Mouse (Mus musculus): ENCODE data around the gene Ceacam9. TPM values are rescaled to one million over a fixed set of nuclear protein-coding genes. Genes with fewer than 3 reads are reported as not detected.
"Not testable (repeated sequence)": the region's sequence is repeated elsewhere in the genome, so short reads cannot be mapped to it uniquely, and the experiment has no call there.

The Ceacam9 gene
- polyA plus RNA-seq, 1 experiment from 2014 or later = not detected

- H3K4me3 ChIP-seq (ENCODE audit: low read depth, low read length) = no peak overlapping the region
- no peaks in the 10 kb centered on the region for H3K27me3 ChIP-seq (replicated peaks; ENCODE audit: insufficient read depth, low read length)
- TF ChIP-seq CTCF (IDR thresholded peaks at IDR 0.05) (peak; percentile 85), EP300 (IDR thresholded peaks at IDR 0.05) (no peak)
- WGBS = 22% methylated on average over 14 of the region's 14 CpGs
- no peaks in the 10 kb centered on the region for H3K4me1 ChIP-seq (ENCODE audit: insufficient read depth, low read depth, low read length)
- no peak overlapping the region for H3K4me2 ChIP-seq (replicated peaks; ENCODE audit: low read depth, low read length)
- DNase-seq (ENCODE audit: low spot score) = peak; percentile 89
- peak; percentile 57 for ATAC-seq
- no peaks in the 10 kb centered on the region for H3K9me3 ChIP-seq (ENCODE audit: low read length)
- H3K36me3 ChIP-seq (ENCODE audit: insufficient read depth, low read length) = no peaks in the 10 kb centered on the region
- no peak overlapping the region for H3K9ac ChIP-seq (replicated peaks; ENCODE audit: low read depth)
- no peak overlapping the region for H3K27ac ChIP-seq (ENCODE audit: low read length)
These were observed 7.0 kb downstream of the Ceacam9 start for GRCm38 (mm10) chr7:16728596-16729348.

- not testable (repeated sequence) for H3K4me3 ChIP-seq (ENCODE audit: low read depth, low read length); H3K27me3 ChIP-seq (replicated peaks; ENCODE audit: insufficient read depth, low read length); H3K9me3 ChIP-seq (ENCODE audit: low read length); H3K9ac ChIP-seq (replicated peaks; ENCODE audit: low read depth); H3K4me1 ChIP-seq (ENCODE audit: insufficient read depth, low read depth, low read length); H3K27ac ChIP-seq (ENCODE audit: low read length); DNase-seq (ENCODE audit: low spot score); H3K36me3 ChIP-seq (ENCODE audit: insufficient read depth, low read length); H3K4me2 ChIP-seq (replicated peaks; ENCODE audit: low read depth, low read length); ATAC-seq
- WGBS = 1% methylated on average over 7 of the region's 7 CpGs
These were observed 7.8 kb downstream of the Ceacam9 start for GRCm38 (mm10) chr7:16729563-16729962.

- Histone ChIP-seq H3K36me3 (ENCODE audit: insufficient read depth, low read length) (no peaks in the 10 kb centered on the region), H3K4me2 (replicated peaks; ENCODE audit: low read depth, low read length) (no peak overlapping the region), H3K27ac (ENCODE audit: low read length) (no peak overlapping the region), H3K9ac (replicated peaks; ENCODE audit: low read depth) (no peak overlapping the region), H3K27me3 (replicated peaks; ENCODE audit: insufficient read depth, low read length) (no peaks in the 10 kb centered on the region), H3K9me3 (ENCODE audit: low read length) (no peaks in the 10 kb centered on the region), H3K4me3 (ENCODE audit: low read depth, low read length) (no peak overlapping the region), H3K4me1 (ENCODE audit: insufficient read depth, low read depth, low read length) (no peaks in the 10 kb centered on the region)
- TF ChIP-seq EP300 (IDR thresholded peaks at IDR 0.05) (no peak), CTCF (IDR thresholded peaks at IDR 0.05) (no peak)
- DNase-seq (ENCODE audit: low spot score) (no peak), ATAC-seq (no peak)
- WGBS = 93% methylated on average over 5 of the region's 6 CpGs
These were observed 9.1 kb downstream of the Ceacam9 start for GRCm38 (mm10) chr7:16730791-16731190.

- Histone ChIP-seq H3K36me3 (ENCODE audit: insufficient read depth, low read length) (no peaks in the 10 kb centered on the region), H3K4me3 (ENCODE audit: low read depth, low read length) (no peak overlapping the region), H3K27me3 (replicated peaks; ENCODE audit: insufficient read depth, low read length) (no peaks in the 10 kb centered on the region), H3K9ac (replicated peaks; ENCODE audit: low read depth) (no peak overlapping the region), H3K4me2 (replicated peaks; ENCODE audit: low read depth, low read length) (no peak overlapping the region), H3K9me3 (ENCODE audit: low read length) (no peaks in the 10 kb centered on the region), H3K4me1 (ENCODE audit: insufficient read depth, low read depth, low read length) (no peaks in the 10 kb centered on the region), H3K27ac (ENCODE audit: low read length) (no peak overlapping the region)
- no peak for DNase-seq (ENCODE audit: low spot score)
- no peak for ATAC-seq
- WGBS = 40% methylated on average over 7 of the region's 7 CpGs
- TF ChIP-seq CTCF (IDR thresholded peaks at IDR 0.05) = no peak
These were observed 10.2 kb downstream of the Ceacam9 start for GRCm38 (mm10) chr7:16731893-16732422.

- H3K4me2 ChIP-seq (replicated peaks; ENCODE audit: low read depth, low read length) = peak overlapping the region; percentile 62; the same call in 1 of the 2 replicates
- H3K36me3 ChIP-seq (ENCODE audit: insufficient read depth, low read length) = no peaks in the 10 kb centered on the region
- H3K4me1 ChIP-seq (ENCODE audit: insufficient read depth, low read depth, low read length) = peaks cover 12% of the 10 kb centered on the region; the same call in 1 of the 2 replicates
- ATAC-seq (no peak), DNase-seq (ENCODE audit: low spot score) (no peak)
- no peak overlapping the region for H3K4me3 ChIP-seq (ENCODE audit: low read depth, low read length)
- H3K9ac ChIP-seq (replicated peaks; ENCODE audit: low read depth) = no peak overlapping the region
- H3K27me3 ChIP-seq (replicated peaks; ENCODE audit: insufficient read depth, low read length) = no peaks in the 10 kb centered on the region
- no peaks in the 10 kb centered on the region for H3K9me3 ChIP-seq (ENCODE audit: low read length)
- H3K27ac ChIP-seq (ENCODE audit: low read length) = no peak overlapping the region
- TF ChIP-seq CTCF (IDR thresholded peaks at IDR 0.05) (no peak), EP300 (IDR thresholded peaks at IDR 0.05) (no peak)
- 35% methylated on average over 10 of the region's 10 CpGs for WGBS
These were observed 15.9 kb downstream of the Ceacam9 start for GRCm38 (mm10) chr7:16737606-16738072.

- H3K27me3 ChIP-seq (replicated peaks; ENCODE audit: insufficient read depth, low read length) = no peaks in the 10 kb centered on the region
- TF ChIP-seq EP300 (IDR thresholded peaks at IDR 0.05) = no peak
- no peak for TF ChIP-seq CTCF (IDR thresholded peaks at IDR 0.05)
- under 1% methylated on average over 33 of the region's 34 CpGs for WGBS
- H3K27ac ChIP-seq (ENCODE audit: low read length) = peak within 1 kb of the TSS; percentile 51; the same call in 1 of the 2 replicates
- no peaks in the 10 kb centered on the region for H3K36me3 ChIP-seq (ENCODE audit: insufficient read depth, low read length)
- H3K9ac ChIP-seq (replicated peaks; ENCODE audit: low read depth) = peak within 1 kb of the TSS; percentile 84
- no peaks in the 10 kb centered on the region for H3K9me3 ChIP-seq (ENCODE audit: low read length)
- peak within 1 kb of the TSS; percentile 72 for H3K4me3 ChIP-seq (ENCODE audit: low read depth, low read length)
- peaks cover 12% of the 10 kb centered on the region; the same call in 1 of the 2 replicates for H3K4me1 ChIP-seq (ENCODE audit: insufficient read depth, low read depth, low read length)
- H3K4me2 ChIP-seq (replicated peaks; ENCODE audit: low read depth, low read length) = peak within 1 kb of the TSS; percentile 62
- peak; percentile 99 for DNase-seq (ENCODE audit: low spot score)
- ATAC-seq = peak; percentile 98
These were observed 16.5 kb downstream of the Ceacam9 start, which contains the start of gene Ap2s1 for GRCm38 (mm10) chr7:16738073-16738696. Ap2s1 (plus strand) TSS chr7:16738410.

All from lung, postnatal 0 days (tissue).